Mouse (Mus musculus): ENCODE measurements around the gene 1110002E22Rik. TPM values are rescaled to one million over a fixed set of nuclear protein-coding genes. Genes with fewer than 3 reads are reported as not detected.

The 1110002E22Rik gene
- polyA plus RNA-seq, 1 experiment from 2014 or later: 7.5 TPM

- no peaks in the 10 kb centered on the region for H3K9me3 ChIP-seq (ENCODE audit: control insufficient read depth, low read length)
- no peak overlapping the region for H3K9ac ChIP-seq (ENCODE audit: low read depth, low read length)
- no peak for DNase-seq (ENCODE audit: low spot score)
- no peaks in the 10 kb centered on the region for H3K36me3 ChIP-seq (ENCODE audit: control insufficient read depth, insufficient read depth, low read length)
- no peak overlapping the region for H3K4me3 ChIP-seq (ENCODE audit: low read depth, low read length)
- no peak overlapping the region for H3K4me2 ChIP-seq (ENCODE audit: low read depth, low read length)
- no peak for ATAC-seq (ENCODE audit: low read depth)
- 87% methylated on average over 4 of the region's 4 CpGs for WGBS
- no peaks in the 10 kb centered on the region for H3K4me1 ChIP-seq (ENCODE audit: control insufficient read depth, insufficient read depth, low read length)
- H3K27me3 ChIP-seq (replicated peaks; ENCODE audit: control insufficient read depth, insufficient read depth, low read length): no peaks in the 10 kb centered on the region
- H3K27ac ChIP-seq (replicated peaks; ENCODE audit: low read depth, low read length): no peak overlapping the region
Observed at GRCm38 (mm10) chr3:138103690-138104089, 38.8 kb downstream of the 1110002E22Rik start.

- ATAC-seq (ENCODE audit: low read depth) (peak; percentile 47; the same call in 1 of the 2 replicates), DNase-seq (ENCODE audit: low spot score) (peak; percentile 57)
- Histone ChIP-seq H3K36me3 (ENCODE audit: control insufficient read depth, insufficient read depth, low read length) (no peaks in the 10 kb centered on the region), H3K4me2 (ENCODE audit: low read depth, low read length) (no peak overlapping the region), H3K27me3 (replicated peaks; ENCODE audit: control insufficient read depth, insufficient read depth, low read length) (no peaks in the 10 kb centered on the region), H3K4me3 (ENCODE audit: low read depth, low read length) (no peak overlapping the region), H3K9me3 (ENCODE audit: control insufficient read depth, low read length) (no peaks in the 10 kb centered on the region), H3K27ac (replicated peaks; ENCODE audit: low read depth, low read length) (no peak overlapping the region), H3K4me1 (ENCODE audit: control insufficient read depth, insufficient read depth, low read length) (no peaks in the 10 kb centered on the region), H3K9ac (ENCODE audit: low read depth, low read length) (no peak overlapping the region)
- WGBS: 48% methylated on average over 5 of the region's 5 CpGs
Observed at GRCm38 (mm10) chr3:138105056-138105455, 40.2 kb downstream of the 1110002E22Rik start.

GRCm38 (mm10) chr3:138106887-138107286 is 42.0 kb downstream of the 1110002E22Rik start:
- 91% methylated on average over 10 of the region's 10 CpGs for WGBS
- DNase-seq (ENCODE audit: low spot score): no peak

GRCm38 (mm10) chr3:138110910-138111782 is 46.3 kb downstream of the 1110002E22Rik start:
- Histone ChIP-seq H3K4me2 (ENCODE audit: low read depth, low read length) (no peak overlapping the region), H3K36me3 (ENCODE audit: control insufficient read depth, insufficient read depth, low read length) (no peaks in the 10 kb centered on the region), H3K9me3 (ENCODE audit: control insufficient read depth, low read length) (no peaks in the 10 kb centered on the region), H3K4me3 (ENCODE audit: low read depth, low read length) (no peak overlapping the region), H3K4me1 (ENCODE audit: control insufficient read depth, insufficient read depth, low read length) (no peaks in the 10 kb centered on the region), H3K27ac (replicated peaks; ENCODE audit: low read depth, low read length) (no peak overlapping the region), H3K27me3 (replicated peaks; ENCODE audit: control insufficient read depth, insufficient read depth, low read length) (no peaks in the 10 kb centered on the region), H3K9ac (ENCODE audit: low read depth, low read length) (no peak overlapping the region)
- DNase-seq (ENCODE audit: low spot score) (no peak), ATAC-seq (ENCODE audit: low read depth) (no peak)
- WGBS: 90% methylated on average over 19 of the region's 19 CpGs

More at GRCm38 (mm10) chr3:138106887-138107286, 42.0 kb downstream of the 1110002E22Rik start:
- Histone ChIP-seq H3K4me2 (ENCODE audit: low read depth, low read length) (no peak overlapping the region), H3K4me1 (ENCODE audit: control insufficient read depth, insufficient read depth, low read length) (no peaks in the 10 kb centered on the region), H3K9me3 (ENCODE audit: control insufficient read depth, low read length) (no peaks in the 10 kb centered on the region), H3K27ac (replicated peaks; ENCODE audit: low read depth, low read length) (no peak overlapping the region), H3K4me3 (ENCODE audit: low read depth, low read length) (no peak overlapping the region), H3K36me3 (ENCODE audit: control insufficient read depth, insufficient read depth, low read length) (no peaks in the 10 kb centered on the region), H3K9ac (ENCODE audit: low read depth, low read length) (no peak overlapping the region), H3K27me3 (replicated peaks; ENCODE audit: control insufficient read depth, insufficient read depth, low read length) (no peaks in the 10 kb centered on the region)
- ATAC-seq (ENCODE audit: low read depth): no peak

GRCm38 (mm10) chr3:138114106-138114505 is 49.3 kb downstream of the 1110002E22Rik start:
- DNase-seq (ENCODE audit: low spot score) (no peak), ATAC-seq (ENCODE audit: low read depth) (no peak)
- no peaks in the 10 kb centered on the region for H3K27me3 ChIP-seq (replicated peaks; ENCODE audit: control insufficient read depth, insufficient read depth, low read length)
- H3K4me2 ChIP-seq (ENCODE audit: low read depth, low read length): no peak overlapping the region
- no peak overlapping the region for H3K9ac ChIP-seq (ENCODE audit: low read depth, low read length)
- no peaks in the 10 kb centered on the region for H3K9me3 ChIP-seq (ENCODE audit: control insufficient read depth, low read length)
- 82% methylated on average over 17 of the region's 17 CpGs for WGBS
- no peak overlapping the region for H3K27ac ChIP-seq (replicated peaks; ENCODE audit: low read depth, low read length)
- H3K4me1 ChIP-seq (ENCODE audit: control insufficient read depth, insufficient read depth, low read length): no peaks in the 10 kb centered on the region
- no peaks in the 10 kb centered on the region for H3K36me3 ChIP-seq (ENCODE audit: control insufficient read depth, insufficient read depth, low read length)
- H3K4me3 ChIP-seq (ENCODE audit: low read depth, low read length): no peak overlapping the region

GRCm38 (mm10) chr3:138116871-138117270 is 52.0 kb downstream of the 1110002E22Rik start:
- 84% methylated on average over 4 of the region's 4 CpGs for WGBS
- H3K27ac ChIP-seq (replicated peaks; ENCODE audit: low read depth, low read length): no peak overlapping the region
- no peak overlapping the region for H3K4me3 ChIP-seq (ENCODE audit: low read depth, low read length)
- no peak overlapping the region for H3K4me2 ChIP-seq (ENCODE audit: low read depth, low read length)
- ATAC-seq (ENCODE audit: low read depth) (no peak), DNase-seq (ENCODE audit: low spot score) (no peak)
- no peaks in the 10 kb centered on the region for H3K4me1 ChIP-seq (ENCODE audit: control insufficient read depth, insufficient read depth, low read length)
- H3K36me3 ChIP-seq (ENCODE audit: control insufficient read depth, insufficient read depth, low read length): no peaks in the 10 kb centered on the region
- no peaks in the 10 kb centered on the region for H3K27me3 ChIP-seq (replicated peaks; ENCODE audit: control insufficient read depth, insufficient read depth, low read length)
- H3K9me3 ChIP-seq (ENCODE audit: control insufficient read depth, low read length): no peaks in the 10 kb centered on the region
- H3K9ac ChIP-seq (ENCODE audit: low read depth, low read length): no peak overlapping the region

- H3K4me3 ChIP-seq (ENCODE audit: low read depth, low read length): no peak overlapping the region
Observed at GRCm38 (mm10) chr3:138118392-138118791, 53.5 kb downstream of the 1110002E22Rik start.

GRCm38 (mm10) chr3:138118831-138119230 is 54.0 kb downstream of the 1110002E22Rik start:
- DNase-seq (ENCODE audit: low spot score) (no peak), ATAC-seq (ENCODE audit: low read depth) (no peak)
- 80% methylated on average over 14 of the region's 14 CpGs for WGBS
- H3K4me1 ChIP-seq (ENCODE audit: control insufficient read depth, insufficient read depth, low read length): no peaks in the 10 kb centered on the region
- H3K9me3 ChIP-seq (ENCODE audit: control insufficient read depth, low read length): no peaks in the 10 kb centered on the region
- no peaks in the 10 kb centered on the region for H3K36me3 ChIP-seq (ENCODE audit: control insufficient read depth, insufficient read depth, low read length)
- H3K27me3 ChIP-seq (replicated peaks; ENCODE audit: control insufficient read depth, insufficient read depth, low read length): no peaks in the 10 kb centered on the region
- H3K27ac ChIP-seq (replicated peaks; ENCODE audit: low read depth, low read length): no peak overlapping the region
- no peak overlapping the region for H3K9ac ChIP-seq (ENCODE audit: low read depth, low read length)
- no peak overlapping the region for H3K4me3 ChIP-seq (ENCODE audit: low read depth, low read length)
- H3K4me2 ChIP-seq (ENCODE audit: low read depth, low read length): no peak overlapping the region

More at GRCm38 (mm10) chr3:138118392-138118791, 53.5 kb downstream of the 1110002E22Rik start:
- Histone ChIP-seq H3K27me3 (replicated peaks; ENCODE audit: control insufficient read depth, insufficient read depth, low read length) (no peaks in the 10 kb centered on the region), H3K9me3 (ENCODE audit: control insufficient read depth, low read length) (no peaks in the 10 kb centered on the region), H3K27ac (replicated peaks; ENCODE audit: low read depth, low read length) (no peak overlapping the region), H3K36me3 (ENCODE audit: control insufficient read depth, insufficient read depth, low read length) (no peaks in the 10 kb centered on the region), H3K4me2 (ENCODE audit: low read depth, low read length) (no peak overlapping the region), H3K4me1 (ENCODE audit: control insufficient read depth, insufficient read depth, low read length) (no peaks in the 10 kb centered on the region), H3K9ac (ENCODE audit: low read depth, low read length) (no peak overlapping the region)
- ATAC-seq (ENCODE audit: low read depth) (no peak), DNase-seq (ENCODE audit: low spot score) (no peak)
- WGBS: 76% methylated on average over 6 of the region's 6 CpGs

Measured in embryonic facial prominence, embryonic 14.5 days (tissue).